ENCODE assay signal across 13 mouse cellular contexts in genomic region chr4:82755616-82756294, GRCm38 (mm10). TPM values are rescaled to one million over a fixed set of nuclear protein-coding genes. Genes with fewer than 3 reads are reported as not detected.
DNase-seq lines count a peak whose midpoint lies in the region; ATAC-seq and TF ChIP-seq lines count a peak whose summit lies in the region.
"Had no signal": no experiment of that assay in that cellular context is flagged by ENCODE, and none has a peak within 500 bp of the region (broad histone marks: within the 10 kb centered on the region; RNA-seq: fewer than 3 reads in every experiment).

No protein-coding gene starts in this region.

- no peak for TF ChIP-seq CTCF in ES-Bruce4 (IDR thresholded peaks at IDR 0.05; ENCODE audit: low read depth, low read length)

- no peak overlapping the region for H3K4me3 ChIP-seq in forebrain, embryonic 10.5 days
- H3K4me3 ChIP-seq in forebrain, embryonic 15.5 days = no peak overlapping the region
- no peak overlapping the region for H3K4me3 ChIP-seq in ES-Bruce4 (ENCODE audit: low read depth, low read length)
- H3K4me3 ChIP-seq in forebrain, embryonic 14.5 days (ENCODE audit: low read depth, low read length) = no peak overlapping the region
- no peak overlapping the region for H3K4me3 ChIP-seq in limb, embryonic 10.5 days
- H3K4me3 ChIP-seq: liver, embryonic 15.5 days; neural tube, embryonic 13.5 days had no signal

- H3K27ac ChIP-seq in forebrain, embryonic 10.5 days = peak overlapping the region; percentile 85
- no peak overlapping the region for H3K27ac ChIP-seq in forebrain, embryonic 15.5 days (replicated peaks)
- H3K27ac ChIP-seq in ES-Bruce4 (ENCODE audit: insufficient read depth, low read length) = no peak overlapping the region; the same call in 1 of the 2 replicates
- no peak overlapping the region for H3K27ac ChIP-seq in forebrain, embryonic 14.5 days (ENCODE audit: low read depth, low read length)
- peak overlapping the region; percentile 79 for H3K27ac ChIP-seq in limb, embryonic 10.5 days
- H3K27ac ChIP-seq: liver, embryonic 15.5 days; neural tube, embryonic 13.5 days had no signal

- no peak overlapping the region for H3K9ac ChIP-seq in forebrain, embryonic 15.5 days (replicated peaks)
- no peak overlapping the region for H3K9ac ChIP-seq in ES-Bruce4 (ENCODE audit: low read depth, poor library complexity, severe bottlenecking)
- H3K9ac ChIP-seq in forebrain, embryonic 14.5 days (ENCODE audit: low read length) = no peak overlapping the region
- H3K9ac ChIP-seq: liver, embryonic 15.5 days; neural tube, embryonic 13.5 days had no signal

- peaks cover 5% of the 10 kb centered on the region; the same call in 1 of the 2 replicates for H3K9me3 ChIP-seq in forebrain, embryonic 10.5 days
- no peaks in the 10 kb centered on the region for H3K9me3 ChIP-seq in forebrain, embryonic 15.5 days
- H3K9me3 ChIP-seq in ES-Bruce4 (replicated peaks; ENCODE audit: control insufficient read depth, insufficient read depth, low read length, poor library complexity, severe bottlenecking) = no peaks in the 10 kb centered on the region
- no peaks in the 10 kb centered on the region for H3K9me3 ChIP-seq in forebrain, embryonic 14.5 days (replicated peaks; ENCODE audit: control insufficient read depth, low read length)
- H3K9me3 ChIP-seq in limb, embryonic 10.5 days (replicated peaks) = no peaks in the 10 kb centered on the region
- H3K9me3 ChIP-seq: liver, embryonic 15.5 days; neural tube, embryonic 13.5 days had no signal

- H3K36me3 ChIP-seq in forebrain, embryonic 10.5 days (replicated peaks) = no peaks in the 10 kb centered on the region
- no peaks in the 10 kb centered on the region for H3K36me3 ChIP-seq in forebrain, embryonic 15.5 days
- no peaks in the 10 kb centered on the region for H3K36me3 ChIP-seq in ES-Bruce4 (ENCODE audit: control insufficient read depth, insufficient read depth, low read length, poor library complexity, severe bottlenecking)
- no peaks in the 10 kb centered on the region for H3K36me3 ChIP-seq in forebrain, embryonic 14.5 days (ENCODE audit: control insufficient read depth, insufficient read depth, low read length)
- no peaks in the 10 kb centered on the region for H3K36me3 ChIP-seq in limb, embryonic 10.5 days
- H3K36me3 ChIP-seq: liver, embryonic 15.5 days; neural tube, embryonic 13.5 days had no signal

- DNase-seq in forebrain, embryonic 10.5 days (ENCODE audit: extremely low spot score, low spot score) = peak; percentile 68
- peak; percentile 22 for DNase-seq in forebrain, embryonic 14.5 days (ENCODE audit: low spot score)
- no peak for DNase-seq in limb, embryonic 10.5 days (ENCODE audit: low spot score)
- DNase-seq in left cerebral cortex, postnatal 25 days (ENCODE audit: low spot score in 2 of 2) = no peak
- DNase-seq in right cerebral cortex, postnatal 36 days (ENCODE audit: low spot score in 2 of 2) = no peak
- no peak for DNase-seq in urinary bladder, postnatal 4 days (ENCODE audit: low spot score in 2 of 2)
- DNase-seq: adrenal gland, postnatal 25 days; heart, adult 18-20 months had no signal

- H3K4me2 ChIP-seq in forebrain, embryonic 15.5 days (replicated peaks) = no peak overlapping the region
- no peak overlapping the region for H3K4me2 ChIP-seq in forebrain, embryonic 14.5 days (ENCODE audit: low read length)
- H3K4me2 ChIP-seq: liver, embryonic 15.5 days; neural tube, embryonic 13.5 days had no signal

- intact Hi-C loops in left cerebral cortex, postnatal 25 days (cut with DNase I) = no loop called here

- no peak for TF ChIP-seq POLR2A in ES-Bruce4 (IDR thresholded peaks at IDR 0.05; ENCODE audit: insufficient read depth, low read length)

- no peak for ATAC-seq in forebrain, embryonic 15.5 days (replicated peaks)
- ATAC-seq in forebrain, embryonic 14.5 days = no peak

- peaks cover 40% of the 10 kb centered on the region for H3K4me1 ChIP-seq in forebrain, embryonic 10.5 days
- H3K4me1 ChIP-seq in forebrain, embryonic 15.5 days = no peaks in the 10 kb centered on the region
- no peaks in the 10 kb centered on the region for H3K4me1 ChIP-seq in ES-Bruce4 (ENCODE audit: control insufficient read depth, insufficient read depth, low read length)
- H3K4me1 ChIP-seq in forebrain, embryonic 14.5 days (ENCODE audit: control insufficient read depth, insufficient read depth, low read length) = no peaks in the 10 kb centered on the region
- H3K4me1 ChIP-seq in limb, embryonic 10.5 days = peaks cover 32% of the 10 kb centered on the region
- H3K4me1 ChIP-seq: liver, embryonic 15.5 days had no signal

- no peaks in the 10 kb centered on the region for H3K27me3 ChIP-seq in forebrain, embryonic 10.5 days (ENCODE audit: poor library complexity, severe bottlenecking)
- H3K27me3 ChIP-seq in forebrain, embryonic 15.5 days = no peaks in the 10 kb centered on the region
- no peaks in the 10 kb centered on the region for H3K27me3 ChIP-seq in ES-Bruce4 (ENCODE audit: control insufficient read depth, insufficient read depth, low read length, poor library complexity, severe bottlenecking)
- H3K27me3 ChIP-seq in forebrain, embryonic 14.5 days (replicated peaks; ENCODE audit: control insufficient read depth, insufficient read depth, low read length) = no peaks in the 10 kb centered on the region
- no peaks in the 10 kb centered on the region for H3K27me3 ChIP-seq in limb, embryonic 10.5 days (ENCODE audit: low read depth, poor library complexity, severe bottlenecking)
- H3K27me3 ChIP-seq: liver, embryonic 15.5 days; neural tube, embryonic 13.5 days had no signal

- WGBS in forebrain, embryonic 10.5 days = 7% methylated on average over 3 of the region's 3 CpGs
- 19% methylated on average over 3 of the region's 3 CpGs for WGBS in forebrain, embryonic 15.5 days
- WGBS in forebrain, embryonic 14.5 days = 13% methylated on average over 3 of the region's 3 CpGs
- whole genome bisulfite sequencing in limb, embryonic 10.5 days = 55% methylated on average over 3 of the region's 3 CpGs

- 0 out of 2 replicates have a peak, but pooled peaks have one; percentile 59 for TF ChIP-seq EP300 in ES-Bruce4 (IDR thresholded peaks at IDR 0.05; ENCODE audit: insufficient read depth, low read depth, low read length)

RNA-seq across cellular contexts. Expression of gene Nfib, which starts 50.2 kb away (rescaled TPM):
- polyA plus RNA-seq in forebrain, embryonic 10.5 days (2016; fragmentation: Nextera tagmentation; extraction: Ambion mirVana) = 16.0 and 21.8 TPM in 2 replicates
- 282 and 283 TPM in 2 replicates for polyA plus RNA-seq in forebrain, embryonic 15.5 days (2015; fragmentation: Nextera tagmentation; extraction: Ambion mirVana)
- 4.3 and 4.6 TPM in 2 replicates for polyA plus RNA-seq in ES-Bruce4 (2011; ENCODE audit: insufficient read depth, insufficient read length, low read depth, missing spikeins)
- polyA plus RNA-seq in forebrain, embryonic 14.5 days (2014; fragmentation: Nextera tagmentation; extraction: Ambion mirVana) = 164 and 207 TPM in 2 replicates
- 13.5 and 23.4 TPM in 2 replicates for polyA plus RNA-seq in limb, embryonic 10.5 days (2016; fragmentation: Nextera tagmentation; extraction: Ambion mirVana)
- 10 to 100 TPM; 83.6 to 91.1 TPM for total RNA-seq in left cerebral cortex, postnatal 25 days (2021)
- total RNA-seq: common myeloid progenitor, adult 5-6 weeks had no signal

Comparison
In these comparisons a context has a peak if more than half of its experiments do, and no peak if none do; other contexts are left out.
1. H3K27ac ChIP-seq: peak in forebrain, embryonic 10.5 days (single experiment) and limb, embryonic 10.5 days (single experiment); none in forebrain, embryonic 15.5 days (single experiment), ES-Bruce4 (single experiment) and forebrain, embryonic 14.5 days (single experiment).
2. DNase-seq: peak in forebrain, embryonic 10.5 days (single experiment) and forebrain, embryonic 14.5 days (single experiment); none in limb, embryonic 10.5 days (single experiment), left cerebral cortex, postnatal 25 days (0 of 2), right cerebral cortex, postnatal 36 days (0 of 2) and urinary bladder, postnatal 4 days (0 of 2).